Mouse (Mus musculus) spleen, adult 2 months (tissue): Measurements from ENCODE around the gene Ate1.

Experiments used
- CTCF ChIP-seq: fragments of 200-500 bp; IDR thresholded peaks from 2 replicates; pipeline ENCODE4 v1.5.1; 2011; ENCODE audit warnings: mild to moderate bottlenecking, inconsistent platforms; ENCODE audit not compliant: insufficient read depth, insufficient read length, insufficient replicate concordance; ENCODE audit errors: extremely low read depth
- POLR2A ChIP-seq: fragments of 200-500 bp; IDR thresholded peaks from 2 replicates; pipeline ENCODE4 v1.6.1; 2011; ENCODE audit warnings: low read depth, low read length, inconsistent platforms

- no peak for TF ChIP-seq CTCF
- TF ChIP-seq POLR2A, result no peak
Measured at GRCm38 (mm10) chr7:130543181-130543580, 23.0 kb upstream of the Ate1 start.
